Mouse (Mus musculus) G1E (cell line): ENCODE results near the gene Ghsr.

Experiments
- CTCF ChIP-seq: IDR thresholded peaks from 2 replicates; pipeline ENCODE4 v1.5.1; 2012; ENCODE audit warnings: low read depth, low read length, inconsistent platforms, mixed read lengths
- POLR2AphosphoS5 ChIP-seq: IDR thresholded peaks from 2 replicates; pipeline ENCODE4 v1.6.1; 2012; ENCODE audit warnings: low read depth, low read length, inconsistent platforms; ENCODE audit not compliant: insufficient replicate concordance

DNA sequence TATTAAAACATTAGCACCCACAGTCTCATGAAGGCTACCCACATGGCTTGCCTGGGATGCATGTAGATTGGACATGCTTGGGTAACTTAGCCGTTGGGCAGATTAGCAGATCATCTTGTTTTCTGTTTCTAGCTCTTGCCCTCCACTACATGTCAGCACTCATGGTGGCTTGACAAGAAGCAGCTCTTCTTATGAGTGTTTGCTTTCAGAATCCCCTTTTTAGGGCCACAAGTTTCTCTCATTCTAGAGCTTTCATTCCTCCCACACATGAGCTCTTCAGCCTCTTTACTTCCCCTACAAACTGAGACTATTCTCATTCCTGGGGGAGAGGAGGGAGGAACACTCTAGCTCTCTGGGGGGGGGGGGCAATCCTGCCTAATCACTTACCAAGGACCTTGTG is 18.8 kb downstream of the Ghsr start:
- TF ChIP-seq CTCF (no peak), POLR2AphosphoS5 (no peak)
